Mouse (Mus musculus) midbrain, embryonic 10.5 days (tissue): ENCODE measurements at regions not wholly inside any gene's neighbourhood (a gene's known extent, or its start where the extent isn't known, plus 50 kb on each side); places are given as distances from the start of the nearest gene placed in this dataset.

Experiments used
- DNase-seq: peaks from one replicate; pipeline ENCODE4 v3.0.0-alpha.2; 2017; ENCODE audit warnings: low spot score
- H3K27ac ChIP-seq: fragments of 300-500 bp; sonication (generic); replicated peaks from 2 replicates; pipeline ENCODE4 v1.5.1; 2016; ENCODE audit warnings: mild to moderate bottlenecking
- H3K27me3 ChIP-seq: fragments of 300-500 bp; sonication (generic); 2 replicates; pipeline ENCODE4 v1.6.1; 2016; ENCODE audit warnings: low read depth, mild to moderate bottlenecking; ENCODE audit not compliant: poor library complexity, severe bottlenecking
- H3K36me3 ChIP-seq: fragments of 300-500 bp; sonication (generic); 2 replicates; pipeline ENCODE4 v1.6.1; 2016; ENCODE audit warnings: mild to moderate bottlenecking, moderate library complexity
- H3K4me1 ChIP-seq: fragments of 300-500 bp; sonication (generic); 2 replicates; pipeline ENCODE4 v1.6.1; 2016
- H3K4me3 ChIP-seq: fragments of 300-500 bp; sonication (generic); 2 replicates; pipeline ENCODE4 v1.5.1; 2016; ENCODE audit warnings: mild to moderate bottlenecking, moderate library complexity
- H3K9me3 ChIP-seq: fragments of 300-500 bp; sonication (generic); replicated peaks from 2 replicates; pipeline ENCODE4 v1.6.1; 2016; ENCODE audit warnings: mild to moderate bottlenecking
- WGBS: fragments of 180-500 bp; shearing (Covaris S2); methylation state at CpG from one replicate; pipeline ENCODE4 v1.1.7; 2016; 5-methylcytosine and 5-hydroxymethylcytosine counted together

- H3K27ac ChIP-seq: no peak overlapping the region
- no peak for DNase-seq
- WGBS: 80% methylated on average over 2 of the region's 2 CpGs
- H3K9me3 ChIP-seq: no peaks in the 10 kb centered on the region
- peaks cover 6% of the 10 kb centered on the region; the same call in 1 of the 2 replicates for H3K4me1 ChIP-seq
- H3K27me3 ChIP-seq: no peaks in the 10 kb centered on the region
- no peaks in the 10 kb centered on the region for H3K36me3 ChIP-seq
- no peak overlapping the region for H3K4me3 ChIP-seq
These were observed 110.3 kb upstream of the Tmc3 start for GRCm38 (mm10) chr7:83474471-83474870.

- DNase-seq: no peak
- Histone ChIP-seq H3K9me3 (no peaks in the 10 kb centered on the region), H3K4me1 (peaks cover 6% of the 10 kb centered on the region; the same call in 1 of the 2 replicates), H3K4me3 (no peak overlapping the region), H3K27me3 (no peaks in the 10 kb centered on the region), H3K36me3 (no peaks in the 10 kb centered on the region), H3K27ac (no peak overlapping the region)
- 88% methylated on average over 3 of the region's 3 CpGs for WGBS
These were observed 109.7 kb upstream of the Tmc3 start for GRCm38 (mm10) chr7:83474986-83475385.

- Histone ChIP-seq H3K27me3 (no peaks in the 10 kb centered on the region), H3K9me3 (no peaks in the 10 kb centered on the region), H3K4me3 (no peak overlapping the region), H3K27ac (no peak overlapping the region), H3K36me3 (no peaks in the 10 kb centered on the region), H3K4me1 (peaks cover 6% of the 10 kb centered on the region; the same call in 1 of the 2 replicates)
- WGBS: 89% methylated on average over 8 of the region's 8 CpGs
- no peak for DNase-seq
These were observed 109.1 kb upstream of the Tmc3 start for GRCm38 (mm10) chr7:83475438-83476160.

GRCm38 (mm10) chr7:83476161-83476495 is 108.6 kb upstream of the Tmc3 start:
- Histone ChIP-seq H3K4me3 (no peak overlapping the region), H3K27ac (no peak overlapping the region), H3K4me1 (peaks cover 6% of the 10 kb centered on the region; the same call in 1 of the 2 replicates), H3K27me3 (no peaks in the 10 kb centered on the region), H3K36me3 (no peaks in the 10 kb centered on the region), H3K9me3 (no peaks in the 10 kb centered on the region)
- 82% methylated on average over 3 of the region's 3 CpGs for WGBS
- DNase-seq: no peak

GRCm38 (mm10) chr7:83476861-83477260 is 107.9 kb upstream of the Tmc3 start:
- Histone ChIP-seq H3K27me3 (no peaks in the 10 kb centered on the region), H3K27ac (no peak overlapping the region; the same call in 1 of the 2 replicates), H3K36me3 (no peaks in the 10 kb centered on the region), H3K4me3 (no peak overlapping the region), H3K4me1 (peaks cover 6% of the 10 kb centered on the region; the same call in 1 of the 2 replicates), H3K9me3 (no peaks in the 10 kb centered on the region)
- DNase-seq: no peak
- 88% methylated on average over 3 of the region's 3 CpGs for WGBS

- no peak for DNase-seq
- Histone ChIP-seq H3K27ac (0 out of 2 replicates have a peak overlapping the region, but pooled peaks have one; percentile 28), H3K36me3 (no peaks in the 10 kb centered on the region), H3K9me3 (no peaks in the 10 kb centered on the region), H3K27me3 (no peaks in the 10 kb centered on the region), H3K4me1 (peaks cover 6% of the 10 kb centered on the region; the same call in 1 of the 2 replicates), H3K4me3 (no peak overlapping the region)
- WGBS: 66% methylated on average over 7 of the region's 7 CpGs
These were observed 107.0 kb upstream of the Tmc3 start for GRCm38 (mm10) chr7:83477661-83478121.

- no peak for DNase-seq
- Histone ChIP-seq H3K27me3 (no peaks in the 10 kb centered on the region), H3K36me3 (no peaks in the 10 kb centered on the region), H3K4me3 (no peak overlapping the region), H3K27ac (no peak overlapping the region), H3K4me1 (peaks cover 6% of the 10 kb centered on the region; the same call in 1 of the 2 replicates), H3K9me3 (no peaks in the 10 kb centered on the region)
These were observed 103.1 kb upstream of the Tmc3 start for GRCm38 (mm10) chr7:83481655-83482054.

GRCm38 (mm10) chr7:83482254-83482653 is 102.5 kb upstream of the Tmc3 start:
- H3K4me3 ChIP-seq: no peak overlapping the region
- DNase-seq: no peak
- H3K9me3 ChIP-seq: no peaks in the 10 kb centered on the region
- no peak overlapping the region for H3K27ac ChIP-seq
- H3K27me3 ChIP-seq: no peaks in the 10 kb centered on the region
- WGBS: 85% methylated on average over 3 of the region's 3 CpGs
- H3K4me1 ChIP-seq: peaks cover 6% of the 10 kb centered on the region; the same call in 1 of the 2 replicates
- no peaks in the 10 kb centered on the region for H3K36me3 ChIP-seq

GRCm38 (mm10) chr7:83482671-83483304 is 101.9 kb upstream of the Tmc3 start:
- no peak for DNase-seq

GRCm38 (mm10) chr7:83486156-83486750 is 98.5 kb upstream of the Tmc3 start:
- 81% methylated on average over 2 of the region's 2 CpGs for WGBS

More at GRCm38 (mm10) chr7:83482671-83483304, 101.9 kb upstream of the Tmc3 start:
- 83% methylated on average over 7 of the region's 7 CpGs for WGBS
- Histone ChIP-seq H3K4me1 (peaks cover 3% of the 10 kb centered on the region; the same call in 1 of the 2 replicates), H3K27me3 (no peaks in the 10 kb centered on the region), H3K9me3 (no peaks in the 10 kb centered on the region), H3K4me3 (no peak overlapping the region), H3K27ac (no peak overlapping the region), H3K36me3 (no peaks in the 10 kb centered on the region)

GRCm38 (mm10) chr7:83489790-83490189 is 94.9 kb upstream of the Tmc3 start:
- no peaks in the 10 kb centered on the region for H3K9me3 ChIP-seq
- 81% methylated on average over 1 of the region's 1 CpGs for WGBS
- peaks cover 3% of the 10 kb centered on the region; the same call in 1 of the 2 replicates for H3K4me1 ChIP-seq
- H3K27ac ChIP-seq: peak overlapping the region; percentile 74
- no peak overlapping the region for H3K4me3 ChIP-seq
- H3K27me3 ChIP-seq: no peaks in the 10 kb centered on the region
- peak; percentile 40 for DNase-seq
- H3K36me3 ChIP-seq: no peaks in the 10 kb centered on the region

More at GRCm38 (mm10) chr7:83486156-83486750, 98.5 kb upstream of the Tmc3 start:
- Histone ChIP-seq H3K27me3 (no peaks in the 10 kb centered on the region), H3K36me3 (no peaks in the 10 kb centered on the region), H3K4me1 (peaks cover 3% of the 10 kb centered on the region; the same call in 1 of the 2 replicates), H3K27ac (no peak overlapping the region), H3K9me3 (no peaks in the 10 kb centered on the region), H3K4me3 (no peak overlapping the region)
- no peak for DNase-seq

- Histone ChIP-seq H3K4me3 (no peak overlapping the region), H3K27ac (no peak overlapping the region), H3K9me3 (no peaks in the 10 kb centered on the region), H3K4me1 (no peaks in the 10 kb centered on the region), H3K27me3 (no peaks in the 10 kb centered on the region), H3K36me3 (no peaks in the 10 kb centered on the region)
- WGBS: 80% methylated on average over 2 of the region's 2 CpGs
- DNase-seq: no peak
These were observed 79.6 kb upstream of the Tmc3 start for GRCm38 (mm10) chr7:83504996-83505645.
